Mouse (Mus musculus) heart, postnatal 36 days (tissue): Measurements from ENCODE around the gene Olfr1323. TPM values are rescaled to one million over a fixed set of nuclear protein-coding genes. Genes with fewer than 3 reads are reported as not detected.

Experiments used
- DNase-seq, 2 experiments: peaks; one replicate each; pipeline ENCODE4 v3.0.0; 2021 to 2022
- intact Hi-C: fragments of 180-260 bp; cut with DNase I; formaldehyde crosslinking; loops from one replicate; pipeline ENCODE4 v1.15.1; 2025
- total RNA-seq, 2 experiments: library from RNA; stranded (reverse); gene quantifications; 2 replicates each; pipeline ENCODE4 v1.2.3; 2021

The Olfr1323 gene
- total RNA-seq = not detected

DNA sequence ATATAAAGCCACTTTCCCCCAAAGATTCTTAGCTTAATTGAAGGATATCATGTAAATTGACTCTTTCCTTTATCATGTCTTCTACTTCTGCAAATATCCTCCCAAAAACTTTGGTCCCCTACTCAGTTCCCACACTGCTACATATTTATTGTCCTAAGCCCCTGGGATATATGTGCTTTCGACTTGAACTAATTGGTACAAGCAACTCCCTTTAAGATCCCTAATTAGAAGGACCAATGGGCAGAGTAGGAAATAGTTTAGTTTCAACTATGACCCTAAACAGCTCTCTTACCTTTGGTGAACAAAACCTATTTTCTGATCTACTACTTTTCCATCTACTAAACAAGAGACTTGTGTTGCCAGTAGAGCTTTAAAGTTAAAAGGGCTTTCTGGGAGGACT lies at the start of gene Olfr1323:
Gene Olfr1323, minus strand, starts transcription at position 101 of the 400 bp plus-strand sequence.
- no peak for DNase-seq
- intact Hi-C loops = no loop called here

DNA sequence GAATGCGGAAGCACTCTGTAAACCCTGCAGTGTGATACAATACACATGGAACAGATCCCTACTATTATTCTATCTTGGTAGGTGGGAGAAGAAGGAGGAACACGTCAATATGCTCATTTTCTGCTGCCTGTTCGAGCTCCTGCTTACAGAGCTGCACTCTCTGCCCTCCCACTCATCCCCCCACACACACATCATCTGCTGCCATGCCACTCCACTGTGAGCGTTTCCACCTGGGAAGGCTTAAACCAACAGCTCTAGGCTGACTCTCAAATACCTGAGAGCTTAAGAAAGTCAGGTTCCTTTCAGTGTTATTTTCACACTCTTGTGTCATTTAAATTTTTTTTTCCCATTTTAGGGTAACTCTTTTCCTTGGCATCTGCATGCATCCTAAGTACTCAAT lies 6.9 kb downstream of the Olfr1323 start:
- DNase-seq = no peak
- intact Hi-C loops = no loop called here

Other genes with a start within 250 kb of the Olfr1323 start
- 10 to 100 TPM; 26.0 to 28.6 TPM for gene Igsf1, start 221.6 kb downstream of the Olfr1323 start, total RNA-seq
- gene Olfr1322, start 127.9 kb downstream of the Olfr1323 start, total RNA-seq = not detected